Mouse (Mus musculus): ENCODE data around the gene Wnt3. TPM values are rescaled to one million over a fixed set of nuclear protein-coding genes. Genes with fewer than 3 reads are reported as not detected.
A peak's percentile ranks its signal among the peaks of the same experiment; 100 is the strongest.

Wnt3 gene
- 4.4 and 6.1 TPM in 2 replicates for total RNA-seq (2014; rRNA removed)
- 4.1 and 8.1 TPM in 2 replicates for polyA plus RNA-seq (2015; fragmentation: Nextera tagmentation; extraction: Ambion mirVana)

- ATAC-seq (peak; percentile 23), DNase-seq (peak; percentile 13)
- no peak for TF ChIP-seq CTCF (IDR thresholded peaks at IDR 0.05; ENCODE audit: low read depth)
- Histone ChIP-seq H3K4me1 (ENCODE audit: insufficient read depth) (peaks cover 13% of the 10 kb centered on the region), H3K4me2 (ENCODE audit: low read depth) (peak within 1 kb of the TSS; percentile 52), H3K27ac (ENCODE audit: low read depth, low read length) (no peak within 1 kb of the TSS), H3K36me3 (ENCODE audit: insufficient read depth) (no peaks in the 10 kb centered on the region), H3K27me3 (ENCODE audit: insufficient read depth, low read length) (peaks cover 77% of the 10 kb centered on the region), H3K9ac (no peak within 1 kb of the TSS), H3K4me3 (ENCODE audit: low read depth, low read length) (peak within 1 kb of the TSS; percentile 35), H3K9me3 (ENCODE audit: low read length) (no peaks in the 10 kb centered on the region)
- 1% methylated on average over 60 of the region's 60 CpGs for WGBS
Observed at GRCm38 (mm10) chr11:103773387-103774227, at the start of gene Wnt3. Wnt3 (plus strand) TSS chr11:103774150.

GRCm38 (mm10) chr11:103724331-103724771 is 49.6 kb upstream of the Wnt3 start:
- no peaks in the 10 kb centered on the region for H3K27me3 ChIP-seq (ENCODE audit: insufficient read depth, low read length)
- DNase-seq, result peak; percentile 49
- H3K9ac ChIP-seq, result no peak overlapping the region
- H3K4me1 ChIP-seq (ENCODE audit: insufficient read depth), result peaks cover 7% of the 10 kb centered on the region; the same call in 1 of the 2 replicates
- no peak overlapping the region for H3K4me2 ChIP-seq (ENCODE audit: low read depth)
- no peak overlapping the region for H3K4me3 ChIP-seq (ENCODE audit: low read depth, low read length)
- H3K36me3 ChIP-seq (ENCODE audit: insufficient read depth), result no peaks in the 10 kb centered on the region
- no peak overlapping the region for H3K27ac ChIP-seq (ENCODE audit: low read depth, low read length)
- H3K9me3 ChIP-seq (ENCODE audit: low read length), result no peaks in the 10 kb centered on the region
- ATAC-seq, result no peak; the same call in 1 of the 2 replicates
- 67% methylated on average over 11 of the region's 11 CpGs for WGBS
- no peak for TF ChIP-seq CTCF (IDR thresholded peaks at IDR 0.05; ENCODE audit: low read depth)

- no peaks in the 10 kb centered on the region for H3K27me3 ChIP-seq (ENCODE audit: insufficient read depth, low read length)
Observed at GRCm38 (mm10) chr11:103729282-103729985, 44.5 kb upstream of the Wnt3 start.

GRCm38 (mm10) chr11:103731594-103731993 is 42.4 kb upstream of the Wnt3 start:
- no peak overlapping the region for H3K4me2 ChIP-seq (ENCODE audit: low read depth)
- H3K36me3 ChIP-seq (ENCODE audit: insufficient read depth), result no peaks in the 10 kb centered on the region
- no peaks in the 10 kb centered on the region for H3K9me3 ChIP-seq (ENCODE audit: low read length)
- no peaks in the 10 kb centered on the region for H3K27me3 ChIP-seq (ENCODE audit: insufficient read depth, low read length)
- H3K4me3 ChIP-seq (ENCODE audit: low read depth, low read length), result no peak overlapping the region
- no peaks in the 10 kb centered on the region for H3K4me1 ChIP-seq (ENCODE audit: insufficient read depth)
- H3K9ac ChIP-seq, result no peak overlapping the region
- no peak for TF ChIP-seq CTCF (IDR thresholded peaks at IDR 0.05; ENCODE audit: low read depth)
- DNase-seq (no peak), ATAC-seq (no peak)
- H3K27ac ChIP-seq (ENCODE audit: low read depth, low read length), result no peak overlapping the region
- WGBS, result 72% methylated on average over 9 of the region's 9 CpGs

More at GRCm38 (mm10) chr11:103729282-103729985, 44.5 kb upstream of the Wnt3 start:
- no peak overlapping the region for H3K9ac ChIP-seq
- H3K4me1 ChIP-seq (ENCODE audit: insufficient read depth), result no peaks in the 10 kb centered on the region
- no peak for DNase-seq
- no peak for TF ChIP-seq CTCF (IDR thresholded peaks at IDR 0.05; ENCODE audit: low read depth)
- H3K4me3 ChIP-seq (ENCODE audit: low read depth, low read length), result no peak overlapping the region
- no peak overlapping the region for H3K4me2 ChIP-seq (ENCODE audit: low read depth)
- no peak overlapping the region for H3K27ac ChIP-seq (ENCODE audit: low read depth, low read length)
- ATAC-seq, result no peak
- no peaks in the 10 kb centered on the region for H3K9me3 ChIP-seq (ENCODE audit: low read length)
- WGBS, result 67% methylated on average over 9 of the region's 9 CpGs
- H3K36me3 ChIP-seq (ENCODE audit: insufficient read depth), result no peaks in the 10 kb centered on the region

- no peak overlapping the region for H3K9ac ChIP-seq
- H3K27me3 ChIP-seq (ENCODE audit: insufficient read depth, low read length), result no peaks in the 10 kb centered on the region
- H3K4me3 ChIP-seq (ENCODE audit: low read depth, low read length), result no peak overlapping the region
- DNase-seq (no peak), ATAC-seq (no peak)
- no peaks in the 10 kb centered on the region for H3K4me1 ChIP-seq (ENCODE audit: insufficient read depth)
- no peaks in the 10 kb centered on the region for H3K36me3 ChIP-seq (ENCODE audit: insufficient read depth)
- TF ChIP-seq CTCF (IDR thresholded peaks at IDR 0.05; ENCODE audit: low read depth), result no peak
- H3K9me3 ChIP-seq (ENCODE audit: low read length), result no peaks in the 10 kb centered on the region
- 83% methylated on average over 7 of the region's 7 CpGs for WGBS
- no peak overlapping the region for H3K27ac ChIP-seq (ENCODE audit: low read depth, low read length)
- H3K4me2 ChIP-seq (ENCODE audit: low read depth), result no peak overlapping the region
Observed at GRCm38 (mm10) chr11:103732306-103732705, 41.6 kb upstream of the Wnt3 start.

DNA sequence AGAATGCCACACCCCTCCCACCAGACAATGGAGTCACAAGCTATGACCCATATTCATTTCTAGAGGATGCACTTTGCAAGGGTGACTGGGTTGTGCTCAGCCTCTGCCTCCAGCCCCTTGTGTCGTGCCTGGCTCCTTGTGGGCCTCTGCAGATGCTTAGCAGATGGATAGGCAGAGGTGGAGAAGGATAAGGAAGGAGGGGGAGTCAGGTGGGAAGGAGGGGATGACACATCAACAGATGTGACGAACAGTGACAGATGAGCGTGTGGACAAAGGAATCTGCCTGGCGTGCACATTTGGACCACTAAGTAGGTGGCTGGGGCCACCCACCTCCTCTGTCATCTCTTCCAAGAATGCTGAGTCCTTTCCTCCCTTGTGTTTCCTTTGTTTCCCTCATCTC is 40.9 kb upstream of the Wnt3 start:
- no peaks in the 10 kb centered on the region for H3K9me3 ChIP-seq (ENCODE audit: low read length)
- TF ChIP-seq CTCF (IDR thresholded peaks at IDR 0.05; ENCODE audit: low read depth), result no peak
- 61% methylated on average over 4 of the region's 4 CpGs for WGBS

DNA sequence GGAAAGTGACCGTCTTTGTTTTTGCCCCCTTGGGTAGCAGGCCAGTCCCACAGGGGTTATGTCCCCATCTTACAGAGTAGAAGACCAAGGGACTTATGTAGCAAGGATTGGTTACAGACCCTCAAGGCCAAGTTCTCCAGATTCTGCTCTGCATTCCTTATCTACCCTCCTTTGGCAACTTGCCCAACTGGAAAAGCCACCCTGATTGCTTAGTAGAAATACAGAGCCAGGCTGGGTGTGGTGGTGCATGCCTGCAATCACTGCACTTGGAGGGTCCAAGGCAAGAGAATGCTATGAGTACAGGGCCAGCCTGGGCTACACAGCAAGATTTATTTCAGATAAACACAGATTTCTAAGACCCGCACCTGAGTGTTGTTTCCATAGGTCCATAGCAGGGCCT is 40.0 kb upstream of the Wnt3 start:
- 93% methylated on average over 2 of the region's 2 CpGs for WGBS
- DNase-seq (no peak), ATAC-seq (no peak)
- Histone ChIP-seq H3K4me2 (ENCODE audit: low read depth) (no peak overlapping the region), H3K36me3 (ENCODE audit: insufficient read depth) (no peaks in the 10 kb centered on the region), H3K4me3 (ENCODE audit: low read depth, low read length) (no peak overlapping the region), H3K27me3 (ENCODE audit: insufficient read depth, low read length) (no peaks in the 10 kb centered on the region), H3K4me1 (ENCODE audit: insufficient read depth) (no peaks in the 10 kb centered on the region), H3K9me3 (ENCODE audit: low read length) (no peaks in the 10 kb centered on the region), H3K27ac (ENCODE audit: low read depth, low read length) (no peak overlapping the region), H3K9ac (no peak overlapping the region)
- TF ChIP-seq CTCF (IDR thresholded peaks at IDR 0.05; ENCODE audit: low read depth), result no peak

More for the DNA sequence above, 40.9 kb upstream of the Wnt3 start:
- H3K4me3 ChIP-seq (ENCODE audit: low read depth, low read length), result no peak overlapping the region
- no peak overlapping the region for H3K4me2 ChIP-seq (ENCODE audit: low read depth)
- no peaks in the 10 kb centered on the region for H3K27me3 ChIP-seq (ENCODE audit: insufficient read depth, low read length)
- H3K9ac ChIP-seq, result no peak overlapping the region
- ATAC-seq (no peak), DNase-seq (no peak)
- H3K27ac ChIP-seq (ENCODE audit: low read depth, low read length), result no peak overlapping the region
- H3K4me1 ChIP-seq (ENCODE audit: insufficient read depth), result no peaks in the 10 kb centered on the region
- H3K36me3 ChIP-seq (ENCODE audit: insufficient read depth), result no peaks in the 10 kb centered on the region

Measured in forebrain, postnatal 0 days (tissue).